Mouse (Mus musculus) inflammation-experienced regulatory T-cells (primary cell): ENCODE measurements around the gene Fam76a. TPM values are rescaled to one million over a fixed set of nuclear protein-coding genes. Genes with fewer than 3 reads are reported as not detected.

Source experiments
- polyA plus RNA-seq, 2 experiments: library from polyadenylated mRNA; unstranded; fragments of 100-300 nt; shearing (Covaris generic); gene quantifications; one replicate each; pipeline ENCODE4 v1.2.1; 2017

Gene Fam76a
- polyA plus RNA-seq: 10 to 100 TPM; 31.7 to 33.6 TPM

GRCm38 (mm10) chr4:132922558-132923008 is at the start of gene Fam76a:
TSS of gene Fam76a (minus strand) at chr4:132922558.

GRCm38 (mm10) chr4:132884064-132884843 is 38.1 kb downstream of the Fam76a start, which contains the start of gene Stx12:
TSS of gene Stx12 (minus strand) at chr4:132884509.

Other genes starting within 250 kb of the Fam76a start
- 1 to 10 TPM; 3.8 to 9.3 TPM for gene Xkr8, start 190.0 kb downstream of the Fam76a start, polyA plus RNA-seq
- gene Smpdl3b, start 165.3 kb downstream of the Fam76a start, polyA plus RNA-seq: 1 to 10 TPM; 2.6 to 3.7 TPM
- gene Rpa2, start 154.2 kb downstream of the Fam76a start, polyA plus RNA-seq: 10 to 100 TPM; 48.6 to 63.9 TPM
- gene Themis2, start 126.2 kb downstream of the Fam76a start, polyA plus RNA-seq: 1 to 10 TPM in 1 of 2 experiments, under 1 TPM in 1; 0.68 to 2.0 TPM
- gene Ppp1r8, start 79.4 kb downstream of the Fam76a start, polyA plus RNA-seq: 10 to 100 TPM; 51.0 to 57.2 TPM
- 10 to 100 TPM; 29.7 to 40.0 TPM for gene Stx12, start 38.0 kb downstream of the Fam76a start, polyA plus RNA-seq
- gene Fgr, start 51.5 kb upstream of the Fam76a start, polyA plus RNA-seq: 1 to 10 TPM; 2.8 to 4.3 TPM
- 1 to 10 TPM; 5.8 to 6.0 TPM for gene Ahdc1, start 88.7 kb upstream of the Fam76a start, polyA plus RNA-seq
- gene Wasf2, start 207.9 kb upstream of the Fam76a start, polyA plus RNA-seq: 10 to 100 TPM; 67.6 to 68.6 TPM